Mouse (Mus musculus): Measurements from ENCODE around the gene Tpra1.

- no peak for TF ChIP-seq CTCF (IDR thresholded peaks at IDR 0.05; ENCODE audit: extremely low read depth, insufficient read depth, low read length)
- TF ChIP-seq POLR2A (IDR thresholded peaks at IDR 0.05; ENCODE audit: extremely low read depth, insufficient read depth, low read length): no peak
Observed at GRCm38 (mm10) chr6:88918802-88919201, 16.8 kb downstream of the Tpra1 start.
